Mouse (Mus musculus) retina, postnatal 1 day (tissue): Measurements from ENCODE around the gene Ccdc86.
A peak's percentile ranks its signal among the peaks of the same experiment; 100 is the strongest.

Experiments used
- DNase-seq: peaks from one replicate; pipeline ENCODE4 v3.0.0-alpha.2; 2012

The Ccdc86 gene

GRCm38 (mm10) chr19:10948416-10948815 is 650 bp downstream of the Ccdc86 start:
- no peak for DNase-seq

GRCm38 (mm10) chr19:10947219-10947618 is 1.8 kb downstream of the Ccdc86 start:
- DNase-seq: no peak

- DNase-seq: no peak
These were observed 2.6 kb downstream of the Ccdc86 start for GRCm38 (mm10) chr19:10946506-10946905.

- DNase-seq: no peak
These were observed 5.1 kb downstream of the Ccdc86 start for GRCm38 (mm10) chr19:10943955-10944354.

GRCm38 (mm10) chr19:10940801-10941457 is 8.1 kb downstream of the Ccdc86 start:
- peak; percentile 78 for DNase-seq

- DNase-seq: peak; percentile 88
These were observed 8.8 kb downstream of the Ccdc86 start for GRCm38 (mm10) chr19:10940097-10940800.

GRCm38 (mm10) chr19:10938771-10939170 is 10.3 kb downstream of the Ccdc86 start:
- DNase-seq: no peak

GRCm38 (mm10) chr19:10937110-10937563 is 11.9 kb downstream of the Ccdc86 start, which contains the start of gene Ptgdr2:
Ptgdr2 (plus strand) TSS chr19:10937160.
- DNase-seq: no peak

- no peak for DNase-seq
These were observed 13.0 kb downstream of the Ccdc86 start for GRCm38 (mm10) chr19:10936077-10936476.

- no peak for DNase-seq
These were observed 14.0 kb downstream of the Ccdc86 start for GRCm38 (mm10) chr19:10935029-10935428.

- DNase-seq: no peak
These were observed 18.4 kb downstream of the Ccdc86 start for GRCm38 (mm10) chr19:10930641-10931040.

GRCm38 (mm10) chr19:10926666-10927065 is 22.4 kb downstream of the Ccdc86 start:
- peak; percentile 57 for DNase-seq

- DNase-seq: peak; percentile 69
These were observed 22.9 kb downstream of the Ccdc86 start for GRCm38 (mm10) chr19:10926123-10926621.

- no peak for DNase-seq
These were observed 24.8 kb downstream of the Ccdc86 start for GRCm38 (mm10) chr19:10924220-10924619.

- no peak for DNase-seq
These were observed 28.0 kb downstream of the Ccdc86 start for GRCm38 (mm10) chr19:10921058-10921457.

- DNase-seq: no peak
These were observed 28.5 kb downstream of the Ccdc86 start, which contains the start of gene Zp1 for GRCm38 (mm10) chr19:10920532-10920931. Zp1 (minus strand) TSS chr19:10920632.

- DNase-seq: no peak
These were observed 30.6 kb downstream of the Ccdc86 start for GRCm38 (mm10) chr19:10918321-10918991.

- no peak for DNase-seq
These were observed 32.6 kb downstream of the Ccdc86 start for GRCm38 (mm10) chr19:10916506-10916905.

GRCm38 (mm10) chr19:10914870-10915269 is 34.2 kb downstream of the Ccdc86 start:
- no peak for DNase-seq

GRCm38 (mm10) chr19:10914291-10914690 is 34.8 kb downstream of the Ccdc86 start:
- no peak for DNase-seq

GRCm38 (mm10) chr19:10909087-10909721 is 39.9 kb downstream of the Ccdc86 start:
- no peak for DNase-seq

GRCm38 (mm10) chr19:10907891-10908290 is 41.2 kb downstream of the Ccdc86 start:
- DNase-seq: peak; percentile 60

- peak; percentile 84 for DNase-seq
These were observed 43.4 kb downstream of the Ccdc86 start for GRCm38 (mm10) chr19:10905728-10906000.
